Mouse (Mus musculus): ENCODE results near the gene Acsl1. TPM values are rescaled to one million over a fixed set of nuclear protein-coding genes. Genes with fewer than 3 reads are reported as not detected.
"Not testable (repeated sequence)": the region's sequence is repeated elsewhere in the genome, so short reads cannot be mapped to it uniquely, and the experiment has no call there.

Gene Acsl1
- polyA plus RNA-seq, 1 experiment from 2014 or later: 10.3 TPM

DNA sequence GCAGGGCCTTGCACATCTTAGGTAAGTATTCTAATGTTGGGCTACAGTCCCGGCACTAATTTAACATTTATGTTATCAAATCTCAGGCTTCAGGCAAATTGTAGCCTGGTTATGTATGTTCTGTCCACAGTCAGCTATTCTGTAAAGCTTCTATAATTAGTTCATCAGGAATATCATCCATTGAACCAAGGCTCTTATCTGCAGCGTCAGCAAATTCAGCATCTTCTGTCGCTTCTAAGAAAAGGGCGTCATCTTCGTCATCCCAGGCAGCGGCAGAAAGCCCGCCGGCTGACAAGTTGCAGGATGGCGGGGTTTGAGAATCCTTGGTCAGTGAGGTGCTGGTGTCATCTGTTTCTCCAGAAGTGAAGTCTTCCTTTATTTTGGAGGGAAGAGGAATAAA lies 108.0 kb downstream of the Acsl1 start:
- no peak for ATAC-seq (ENCODE audit: low FRiP score, low read depth)
- H3K36me3 ChIP-seq: peaks cover 73% of the 10 kb centered on the region
- WGBS: 94% methylated on average over 9 of the region's 9 CpGs

GRCm38 (mm10) chr8:46584328-46584727 lies 113.5 kb downstream of the Acsl1 start:
- H3K4me3 ChIP-seq; H3K4me1 ChIP-seq; H3K9ac ChIP-seq; H3K9me3 ChIP-seq; H3K27ac ChIP-seq; H3K4me2 ChIP-seq (replicated peaks); ATAC-seq (ENCODE audit: low FRiP score, low read depth); H3K27me3 ChIP-seq: not testable (repeated sequence)
- peaks cover 32% of the 10 kb centered on the region for H3K36me3 ChIP-seq
- WGBS: 46% methylated on average over 4 of the region's 4 CpGs

More for the DNA sequence above, 108.0 kb downstream of the Acsl1 start:
- no peaks in the 10 kb centered on the region for H3K4me1 ChIP-seq
- H3K9me3 ChIP-seq: no peaks in the 10 kb centered on the region
- no peaks in the 10 kb centered on the region for H3K27me3 ChIP-seq
- no peak overlapping the region for H3K4me2 ChIP-seq (replicated peaks)
- H3K4me3 ChIP-seq: no peak overlapping the region
- no peak overlapping the region for H3K27ac ChIP-seq
- no peak overlapping the region for H3K9ac ChIP-seq

GRCm38 (mm10) chr8:46585576-46585975 lies 114.7 kb downstream of the Acsl1 start:
- WGBS: 74% methylated on average over 3 of the region's 3 CpGs
- H3K4me1 ChIP-seq: 0 out of 2 replicates have a peak, but pooled peaks cover 3% of the 10 kb centered on the region

More at GRCm38 (mm10) chr8:46585576-46585975, 114.7 kb downstream of the Acsl1 start:
- Histone ChIP-seq H3K4me3 (no peak overlapping the region), H3K4me2 (replicated peaks) (no peak overlapping the region), H3K27me3 (no peaks in the 10 kb centered on the region), H3K9ac (no peak overlapping the region), H3K9me3 (no peaks in the 10 kb centered on the region), H3K27ac (no peak overlapping the region), H3K36me3 (peaks cover 22% of the 10 kb centered on the region)
- no peak for ATAC-seq (ENCODE audit: low FRiP score, low read depth)

Other genes starting within 250 kb of the Acsl1 start
- gene Helt, start 176.4 kb upstream of the Acsl1 start, polyA plus RNA-seq (2015; fragmentation: Nextera tagmentation; extraction: Ambion mirVana): not detected in 2 replicates
- 16.8 and 17.3 TPM in 2 replicates for gene Cenpu, start 81.0 kb downstream of the Acsl1 start, polyA plus RNA-seq (2015; fragmentation: Nextera tagmentation; extraction: Ambion mirVana)
- 14.6 and 16.0 TPM in 2 replicates for gene Primpol, start 146.2 kb downstream of the Acsl1 start, polyA plus RNA-seq (2015; fragmentation: Nextera tagmentation; extraction: Ambion mirVana)
- gene Casp3, start 146.3 kb downstream of the Acsl1 start, polyA plus RNA-seq (2015; fragmentation: Nextera tagmentation; extraction: Ambion mirVana): 107 and 109 TPM in 2 replicates